Mouse (Mus musculus) adrenal gland, adult (tissue): ENCODE measurements around the gene Zfp865.

Experiments used
- DNase-seq, 2 experiments: peaks; one replicate each; pipeline ENCODE4 v3.0.0; 2022 to 2023; ENCODE audit warnings: low spot score in 1 of 2; ENCODE audit not compliant: inconsistent age in 2 of 2

Zfp865 gene

DNA sequence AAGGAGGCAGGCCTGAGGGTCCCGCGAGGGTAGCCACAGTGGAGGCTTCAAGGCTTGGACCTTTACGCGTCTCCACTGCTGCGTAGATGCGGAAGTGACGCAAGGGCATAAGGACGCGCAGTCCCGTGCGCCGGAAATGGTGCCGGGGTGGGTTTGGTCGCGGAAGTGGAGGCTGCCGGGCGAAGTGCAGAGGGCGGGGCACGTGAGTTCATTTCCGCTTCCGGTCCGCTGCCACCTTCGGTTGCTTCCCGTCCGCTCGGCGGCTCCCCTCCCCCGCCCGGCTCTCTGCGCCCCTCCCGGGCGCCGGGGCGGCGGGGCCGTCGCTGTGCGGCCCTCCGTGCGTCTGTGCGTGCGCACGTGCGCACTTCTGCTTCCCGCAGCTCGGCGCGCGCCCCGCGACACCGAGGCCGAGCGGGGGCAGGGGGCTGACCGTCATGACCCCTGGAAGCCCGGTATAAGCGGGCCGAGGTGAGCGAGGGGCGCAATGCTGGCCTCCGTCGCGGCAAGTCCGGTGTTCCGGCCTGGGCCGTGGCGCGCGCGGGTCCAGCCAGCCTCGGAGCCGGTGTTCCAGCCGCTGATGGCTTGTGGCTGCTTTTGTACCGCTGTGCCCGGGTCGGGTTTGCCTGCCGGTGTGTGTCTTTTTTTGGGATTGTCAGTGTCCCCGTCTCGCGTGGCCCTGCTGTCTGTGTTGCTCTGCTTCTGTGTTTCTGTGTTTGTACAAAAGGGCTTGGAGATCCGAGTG is 60.0 kb downstream of the Zfp865 start, which contains the start of gene Epn1:
Gene Epn1, plus strand, starts transcription at position 226 of the 742 bp plus-strand sequence.
- DNase-seq, result peak; percentile 98

DNA sequence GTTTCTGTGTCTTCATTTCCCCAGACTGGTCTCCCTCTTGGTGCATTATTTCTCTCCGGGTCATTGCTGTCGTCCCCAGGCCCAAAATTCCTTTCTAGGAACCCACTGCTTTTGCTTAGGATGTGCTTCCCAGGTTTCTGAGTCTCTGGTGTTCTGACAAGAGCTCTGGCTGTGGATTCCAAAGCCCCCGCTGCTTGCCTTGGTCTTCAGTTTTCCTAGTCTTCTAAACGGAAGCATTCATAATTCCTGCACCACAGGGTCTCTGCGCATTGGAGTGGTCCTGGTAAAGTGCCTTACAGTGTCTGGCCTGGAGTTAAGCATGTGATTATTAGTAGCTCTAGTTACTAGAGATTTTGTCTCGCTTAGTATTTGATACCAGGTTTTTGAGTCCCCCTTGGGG is 60.6 kb downstream of the Zfp865 start:
- DNase-seq, result no peak

DNA sequence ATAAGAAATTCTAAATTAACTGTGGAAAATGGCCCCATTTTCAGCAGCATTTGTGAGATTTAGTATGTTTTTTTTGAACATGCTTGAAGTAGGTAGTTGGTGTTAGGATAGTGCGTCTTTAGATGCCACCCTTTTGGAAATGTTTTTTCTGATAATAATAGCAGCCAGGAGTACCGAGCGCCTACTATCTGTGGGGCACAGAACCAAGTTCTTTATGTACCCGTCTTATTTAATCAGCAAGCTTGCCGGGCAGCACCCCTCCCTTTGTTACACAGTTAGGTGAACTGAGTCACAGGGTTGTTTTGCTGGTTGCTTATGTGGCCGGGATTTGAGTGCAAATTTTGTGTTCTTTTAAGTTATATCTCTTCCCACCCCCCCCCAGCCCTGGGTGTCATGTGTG is 61.1 kb downstream of the Zfp865 start:
- DNase-seq, result no peak

DNA sequence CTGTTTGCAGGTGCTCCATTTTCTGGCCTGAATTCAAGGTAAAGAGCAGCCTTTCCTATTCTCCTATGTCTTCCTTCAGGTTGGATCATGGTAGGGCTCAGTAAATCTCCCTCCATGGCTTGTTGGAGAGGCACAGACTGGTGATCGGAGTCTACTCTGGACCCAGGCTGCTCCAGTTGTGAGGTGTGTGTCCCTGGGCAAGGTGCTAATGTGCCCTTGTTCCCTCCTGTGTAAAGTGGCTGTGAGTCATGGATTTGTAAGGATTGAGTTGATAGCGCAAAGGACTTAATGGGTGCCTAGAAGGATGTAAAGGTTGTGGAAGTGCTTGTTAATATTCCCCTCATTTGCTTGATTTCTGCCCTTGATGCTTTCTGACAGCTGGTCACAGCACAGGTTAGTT is 61.8 kb downstream of the Zfp865 start:
- no peak for DNase-seq

DNA sequence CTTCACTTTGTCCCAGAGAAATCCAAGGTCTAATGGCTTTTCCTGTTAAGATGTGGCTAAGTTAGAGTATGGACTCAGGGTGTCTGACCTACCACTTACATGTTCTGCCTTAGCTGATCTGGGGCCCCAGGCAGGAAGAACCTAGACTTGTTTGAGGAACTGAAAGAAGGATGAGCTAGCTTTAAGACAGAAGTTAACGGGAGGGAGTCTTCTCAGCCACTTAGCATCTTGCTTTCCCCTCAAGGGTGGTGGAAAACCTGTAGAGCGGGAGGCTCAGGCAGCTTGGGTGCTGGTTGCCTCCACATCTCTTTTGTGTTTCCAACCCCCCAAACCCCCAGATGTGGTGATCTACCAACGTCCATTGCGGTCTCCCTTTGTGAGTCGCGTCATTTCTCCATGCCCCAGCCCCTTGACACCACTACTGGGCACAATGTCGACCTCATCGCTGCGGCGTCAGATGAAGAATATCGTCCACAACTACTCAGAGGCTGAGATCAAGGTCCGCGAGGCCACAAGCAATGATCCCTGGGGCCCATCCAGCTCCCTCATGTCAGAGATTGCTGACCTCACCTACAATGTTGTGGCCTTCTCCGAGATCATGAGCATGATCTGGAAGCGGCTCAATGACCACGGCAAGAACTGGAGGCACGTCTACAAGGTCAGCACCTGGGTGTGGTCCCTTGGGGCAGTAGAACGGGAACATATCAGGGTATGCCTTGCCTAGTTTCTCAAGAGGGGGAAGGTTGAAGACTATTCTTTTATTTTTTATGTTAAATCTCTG is 63.3 kb downstream of the Zfp865 start:
- DNase-seq, result no peak

- no peak for DNase-seq
Measured at GRCm38 (mm10) chr7:5085512-5085911, 65.3 kb downstream of the Zfp865 start.
